Mouse (Mus musculus) adrenal gland, postnatal 4 days (tissue): ENCODE results near the gene Tgfbr1. TPM values are rescaled to one million over a fixed set of nuclear protein-coding genes. Genes with fewer than 3 reads are reported as not detected.
A peak's percentile ranks its signal among the peaks of the same experiment; 100 is the strongest.

Experiments
- DNase-seq, 2 experiments: peaks; one replicate each; pipeline ENCODE4 v3.0.0; 2021 to 2022; ENCODE audit warnings: low spot score in 2 of 2, mixed read lengths in 2 of 2
- total RNA-seq, 2 experiments: library from RNA; stranded (reverse); gene quantifications; 2 replicates each; pipeline ENCODE4 v1.2.3; 2021

Gene Tgfbr1
- total RNA-seq, 2 experiments from 2014 or later, result 38.0 to 44.0 TPM

- no peak for DNase-seq
Observed at GRCm38 (mm10) chr4:47419268-47419973, 66.4 kb downstream of the Tgfbr1 start.

GRCm38 (mm10) chr4:47420191-47420590 is 67.2 kb downstream of the Tgfbr1 start:
- DNase-seq, result no peak

GRCm38 (mm10) chr4:47422194-47422593 is 69.2 kb downstream of the Tgfbr1 start:
- no peak for DNase-seq

- no peak for DNase-seq
Observed at GRCm38 (mm10) chr4:47422946-47423345, 69.9 kb downstream of the Tgfbr1 start.

- no peak for DNase-seq
Observed at GRCm38 (mm10) chr4:47424376-47424775, 71.4 kb downstream of the Tgfbr1 start.

GRCm38 (mm10) chr4:47425247-47425830 is 72.3 kb downstream of the Tgfbr1 start:
- no peak for DNase-seq

GRCm38 (mm10) chr4:47427606-47428005 is 74.6 kb downstream of the Tgfbr1 start:
- DNase-seq, result no peak

GRCm38 (mm10) chr4:47430557-47430956 is 77.5 kb downstream of the Tgfbr1 start:
- DNase-seq, result no peak

- DNase-seq, result no peak
Observed at GRCm38 (mm10) chr4:47431081-47431480, 78.1 kb downstream of the Tgfbr1 start.

GRCm38 (mm10) chr4:47432766-47433165 is 79.7 kb downstream of the Tgfbr1 start:
- DNase-seq, result no peak

- DNase-seq, result no peak
Observed at GRCm38 (mm10) chr4:47435131-47435530, 82.1 kb downstream of the Tgfbr1 start.

- DNase-seq, result no peak
Observed at GRCm38 (mm10) chr4:47435566-47436360, 82.7 kb downstream of the Tgfbr1 start.

- DNase-seq, result peak; percentile 61 to 72
Observed at GRCm38 (mm10) chr4:47437365-47438340, 84.6 kb downstream of the Tgfbr1 start.

GRCm38 (mm10) chr4:47438956-47439355 is 85.9 kb downstream of the Tgfbr1 start:
- no peak for DNase-seq

GRCm38 (mm10) chr4:47440951-47441350 is 87.9 kb downstream of the Tgfbr1 start:
- DNase-seq, result no peak

GRCm38 (mm10) chr4:47448526-47448925 is 95.5 kb downstream of the Tgfbr1 start:
- no peak for DNase-seq

GRCm38 (mm10) chr4:47449116-47449515 is 96.1 kb downstream of the Tgfbr1 start:
- no peak for DNase-seq

- no peak for DNase-seq
Observed at GRCm38 (mm10) chr4:47449586-47450522, 96.8 kb downstream of the Tgfbr1 start.
